Mouse (Mus musculus): Measurements from ENCODE around the gene Ms4a12.
"Not testable (repeated sequence)": the region's sequence is repeated elsewhere in the genome, so short reads cannot be mapped to it uniquely, and the experiment has no call there.

Gene Ms4a12

GRCm38 (mm10) chr19:11232348-11232747 lies at the start of gene Ms4a12:
Ms4a12 (minus strand) TSS chr19:11232448.
- DNase-seq (ENCODE audit: low spot score in 2 of 2), result no peak

GRCm38 (mm10) chr19:11280223-11280622 lies 48.0 kb upstream of the Ms4a12 start:
- DNase-seq (ENCODE audit: low spot score in 2 of 2), result no peak

- no peak for DNase-seq (ENCODE audit: low spot score in 2 of 2)
These were observed 44.2 kb upstream of the Ms4a12 start for GRCm38 (mm10) chr19:11276431-11276830.

- no peak for DNase-seq (ENCODE audit: low spot score in 2 of 2)
These were observed 34.7 kb upstream of the Ms4a12 start for GRCm38 (mm10) chr19:11266956-11267355.

- no peak for DNase-seq (ENCODE audit: low spot score in 2 of 2)
These were observed 34.0 kb upstream of the Ms4a12 start, which contains the start of gene Ms4a1 for GRCm38 (mm10) chr19:11266052-11266845. Ms4a1 (minus strand) TSS chr19:11266241.

GRCm38 (mm10) chr19:11264602-11265185 lies 32.4 kb upstream of the Ms4a12 start:
- DNase-seq (ENCODE audit: low spot score in 2 of 2), result no peak

GRCm38 (mm10) chr19:11263549-11263948 lies 31.3 kb upstream of the Ms4a12 start:
- no peak for DNase-seq (ENCODE audit: low spot score in 2 of 2)

GRCm38 (mm10) chr19:11262932-11263331 lies 30.7 kb upstream of the Ms4a12 start:
- not testable (repeated sequence) for DNase-seq (ENCODE audit: low spot score in 2 of 2)

GRCm38 (mm10) chr19:11261522-11261921 lies 29.3 kb upstream of the Ms4a12 start:
- no peak for DNase-seq (ENCODE audit: low spot score in 2 of 2)

- no peak for DNase-seq (ENCODE audit: low spot score in 2 of 2)
These were observed 12.0 kb upstream of the Ms4a12 start for GRCm38 (mm10) chr19:11244230-11244629.

- no peak for DNase-seq (ENCODE audit: low spot score in 2 of 2)
These were observed 10.3 kb upstream of the Ms4a12 start for GRCm38 (mm10) chr19:11242560-11242959.

- no peak for DNase-seq (ENCODE audit: low spot score in 2 of 2)
These were observed 3.6 kb upstream of the Ms4a12 start for GRCm38 (mm10) chr19:11235820-11236219.

GRCm38 (mm10) chr19:11234921-11235735 lies 2.9 kb upstream of the Ms4a12 start:
- no peak for DNase-seq (ENCODE audit: low spot score in 2 of 2)

- no peak for DNase-seq (ENCODE audit: low spot score in 2 of 2)
These were observed 2.0 kb upstream of the Ms4a12 start for GRCm38 (mm10) chr19:11234244-11234643.

- no peak for DNase-seq (ENCODE audit: low spot score in 2 of 2)
These were observed 35.7 kb downstream of the Ms4a12 start, which contains the start of gene Ms4a13 for GRCm38 (mm10) chr19:11196546-11196945. Ms4a13 (minus strand) TSS chr19:11196737.

GRCm38 (mm10) chr19:11192552-11192951 lies 39.7 kb downstream of the Ms4a12 start:
- DNase-seq (ENCODE audit: low spot score in 2 of 2), result no peak

- no peak for DNase-seq (ENCODE audit: low spot score in 2 of 2)
These were observed 48.1 kb downstream of the Ms4a12 start for GRCm38 (mm10) chr19:11184121-11184520.

- no peak for DNase-seq (ENCODE audit: low spot score in 2 of 2)
These were observed 54.8 kb downstream of the Ms4a12 start for GRCm38 (mm10) chr19:11177464-11177863.

- DNase-seq (ENCODE audit: low spot score in 2 of 2), result no peak
These were observed 67.1 kb downstream of the Ms4a12 start, which contains the start of gene 1700025F22Rik for GRCm38 (mm10) chr19:11165172-11165571. 1700025F22Rik (minus strand) TSS chr19:11165320.
